Mouse (Mus musculus): Measurements from ENCODE around the gene Adcy4. TPM values are rescaled to one million over a fixed set of nuclear protein-coding genes. Genes with fewer than 3 reads are reported as not detected.

Adcy4 gene
- polyA plus RNA-seq, 1 experiment from 2014 or later = 11.6 TPM

GRCm38 (mm10) chr14:55825216-55826051 is 41.5 kb upstream of the Adcy4 start:
- WGBS = under 1% methylated on average over 26 of the region's 37 CpGs

GRCm38 (mm10) chr14:55824481-55825215 is 40.8 kb upstream of the Adcy4 start:
- peak overlapping the region; percentile 81 for H3K9ac ChIP-seq
- H3K36me3 ChIP-seq (ENCODE audit: insufficient read depth) = peaks cover 36% of the 10 kb centered on the region
- peak overlapping the region; percentile 75 for H3K4me3 ChIP-seq (ENCODE audit: low read depth, low read length)
- H3K9me3 ChIP-seq (ENCODE audit: low read depth, low read length) = no peaks in the 10 kb centered on the region
- peak overlapping the region; percentile 98 for H3K27ac ChIP-seq (ENCODE audit: low read depth)
- DNase-seq = peak; percentile 85
- H3K27me3 ChIP-seq (ENCODE audit: insufficient read depth, low read length) = no peaks in the 10 kb centered on the region
- H3K4me1 ChIP-seq (ENCODE audit: insufficient read depth) = no peaks in the 10 kb centered on the region; the same call in 1 of the 2 replicates
- no peak for TF ChIP-seq CTCF (IDR thresholded peaks at IDR 0.05; ENCODE audit: low read depth)
- peak; percentile 19 for ATAC-seq (ENCODE audit: insufficient read depth)
- WGBS = under 1% methylated on average over 31 of the region's 32 CpGs
- peak overlapping the region; percentile 92 for H3K4me2 ChIP-seq

More at GRCm38 (mm10) chr14:55825216-55826051, 41.5 kb upstream of the Adcy4 start:
- Histone ChIP-seq H3K27ac (ENCODE audit: low read depth) (peak overlapping the region; percentile 98), H3K9ac (peak overlapping the region; percentile 81), H3K4me2 (peak overlapping the region; percentile 92), H3K4me3 (ENCODE audit: low read depth, low read length) (peak overlapping the region; percentile 75), H3K36me3 (ENCODE audit: insufficient read depth) (peaks cover 43% of the 10 kb centered on the region), H3K9me3 (ENCODE audit: low read depth, low read length) (no peaks in the 10 kb centered on the region), H3K4me1 (ENCODE audit: insufficient read depth) (no peaks in the 10 kb centered on the region; the same call in 1 of the 2 replicates), H3K27me3 (ENCODE audit: insufficient read depth, low read length) (no peaks in the 10 kb centered on the region)
- peak; percentile 53 for TF ChIP-seq CTCF (IDR thresholded peaks at IDR 0.05; ENCODE audit: low read depth)
- peak; percentile 83 for DNase-seq
- peak; percentile 2 for ATAC-seq (ENCODE audit: insufficient read depth)

- ATAC-seq (ENCODE audit: insufficient read depth) = peak; percentile 6; the same call in 1 of the 2 replicates
- DNase-seq = peak; percentile 80
- Histone ChIP-seq H3K4me1 (ENCODE audit: insufficient read depth) (no peaks in the 10 kb centered on the region; the same call in 1 of the 2 replicates), H3K27me3 (ENCODE audit: insufficient read depth, low read length) (no peaks in the 10 kb centered on the region), H3K36me3 (ENCODE audit: insufficient read depth) (peaks cover 29% of the 10 kb centered on the region), H3K4me3 (ENCODE audit: low read depth, low read length) (peak overlapping the region; percentile 75), H3K4me2 (peak overlapping the region; percentile 92), H3K9ac (peak overlapping the region; percentile 63), H3K27ac (ENCODE audit: low read depth) (peak overlapping the region; percentile 98), H3K9me3 (ENCODE audit: low read depth, low read length) (no peaks in the 10 kb centered on the region)
- no peak for TF ChIP-seq CTCF (IDR thresholded peaks at IDR 0.05; ENCODE audit: low read depth)
- 1% methylated on average over 10 of the region's 10 CpGs for WGBS
These were observed 40.1 kb upstream of the Adcy4 start for GRCm38 (mm10) chr14:55824001-55824480.

- 0 out of 2 replicates have a peak, but pooled peaks have one; percentile 11 for TF ChIP-seq CTCF (IDR thresholded peaks at IDR 0.05; ENCODE audit: low read depth)
- WGBS = under 1% methylated on average over 45 of the region's 46 CpGs
These were observed 39.3 kb upstream of the Adcy4 start, which contains the start of gene Nfatc4 for GRCm38 (mm10) chr14:55822991-55823762. Gene Nfatc4, plus strand, starts transcription at chr14:55823144.

GRCm38 (mm10) chr14:55822435-55822990 is 38.6 kb upstream of the Adcy4 start:
- H3K36me3 ChIP-seq (ENCODE audit: insufficient read depth) = peaks cover 15% of the 10 kb centered on the region
- WGBS = 2% methylated on average over 13 of the region's 13 CpGs
- DNase-seq = peak; percentile 93
- ATAC-seq (ENCODE audit: insufficient read depth) = peak; percentile 4; the same call in 1 of the 2 replicates
- H3K4me1 ChIP-seq (ENCODE audit: insufficient read depth) = no peaks in the 10 kb centered on the region; the same call in 1 of the 2 replicates
- peak; percentile 99 for TF ChIP-seq CTCF (IDR thresholded peaks at IDR 0.05; ENCODE audit: low read depth)
- H3K4me2 ChIP-seq = peak overlapping the region; percentile 92
- peak overlapping the region; percentile 98 for H3K27ac ChIP-seq (ENCODE audit: low read depth)
- no peaks in the 10 kb centered on the region for H3K27me3 ChIP-seq (ENCODE audit: insufficient read depth, low read length)
- peak overlapping the region; percentile 63; the same call in 1 of the 2 replicates for H3K9ac ChIP-seq
- peak overlapping the region; percentile 75 for H3K4me3 ChIP-seq (ENCODE audit: low read depth, low read length)
- H3K9me3 ChIP-seq (ENCODE audit: low read depth, low read length) = no peaks in the 10 kb centered on the region

More at GRCm38 (mm10) chr14:55822991-55823762, 39.3 kb upstream of the Adcy4 start, which contains the start of gene Nfatc4:
- H3K36me3 ChIP-seq (ENCODE audit: insufficient read depth) = peaks cover 21% of the 10 kb centered on the region
- peak; percentile 99 for DNase-seq
- H3K4me1 ChIP-seq (ENCODE audit: insufficient read depth) = no peaks in the 10 kb centered on the region; the same call in 1 of the 2 replicates
- H3K9ac ChIP-seq = peak within 1 kb of the TSS; percentile 63
- peak within 1 kb of the TSS; percentile 92 for H3K4me2 ChIP-seq
- no peaks in the 10 kb centered on the region for H3K27me3 ChIP-seq (ENCODE audit: insufficient read depth, low read length)
- no peaks in the 10 kb centered on the region for H3K9me3 ChIP-seq (ENCODE audit: low read depth, low read length)
- H3K27ac ChIP-seq (ENCODE audit: low read depth) = peak within 1 kb of the TSS; percentile 98
- ATAC-seq (ENCODE audit: insufficient read depth) = peak; percentile 83
- H3K4me3 ChIP-seq (ENCODE audit: low read depth, low read length) = peak within 1 kb of the TSS; percentile 75

- Histone ChIP-seq H3K36me3 (ENCODE audit: insufficient read depth) (no peaks in the 10 kb centered on the region), H3K9ac (no peak overlapping the region), H3K4me3 (ENCODE audit: low read depth, low read length) (no peak overlapping the region), H3K4me2 (no peak overlapping the region), H3K27ac (ENCODE audit: low read depth) (no peak overlapping the region), H3K27me3 (ENCODE audit: insufficient read depth, low read length) (no peaks in the 10 kb centered on the region), H3K4me1 (ENCODE audit: insufficient read depth) (no peaks in the 10 kb centered on the region), H3K9me3 (ENCODE audit: low read depth, low read length) (no peaks in the 10 kb centered on the region)
- WGBS = 80% methylated on average over 9 of the region's 9 CpGs
- ATAC-seq (ENCODE audit: insufficient read depth) = no peak
- no peak for TF ChIP-seq CTCF (IDR thresholded peaks at IDR 0.05; ENCODE audit: low read depth)
- DNase-seq = no peak
These were observed 36.7 kb upstream of the Adcy4 start for GRCm38 (mm10) chr14:55820576-55820975.
